Mouse (Mus musculus) frontal cortex, postnatal 14 days (tissue): Measurements from ENCODE around the gene Klhl8.

Experiments used
- DNase-seq, 2 experiments: peaks; one replicate each; pipeline ENCODE4 v3.0.0; 2022; ENCODE audit warnings: low spot score in 2 of 2

Gene Klhl8

GRCm38 (mm10) chr5:103916595-103917356, 5.7 kb upstream of the Klhl8 start:
- DNase-seq, result no peak

DNA sequence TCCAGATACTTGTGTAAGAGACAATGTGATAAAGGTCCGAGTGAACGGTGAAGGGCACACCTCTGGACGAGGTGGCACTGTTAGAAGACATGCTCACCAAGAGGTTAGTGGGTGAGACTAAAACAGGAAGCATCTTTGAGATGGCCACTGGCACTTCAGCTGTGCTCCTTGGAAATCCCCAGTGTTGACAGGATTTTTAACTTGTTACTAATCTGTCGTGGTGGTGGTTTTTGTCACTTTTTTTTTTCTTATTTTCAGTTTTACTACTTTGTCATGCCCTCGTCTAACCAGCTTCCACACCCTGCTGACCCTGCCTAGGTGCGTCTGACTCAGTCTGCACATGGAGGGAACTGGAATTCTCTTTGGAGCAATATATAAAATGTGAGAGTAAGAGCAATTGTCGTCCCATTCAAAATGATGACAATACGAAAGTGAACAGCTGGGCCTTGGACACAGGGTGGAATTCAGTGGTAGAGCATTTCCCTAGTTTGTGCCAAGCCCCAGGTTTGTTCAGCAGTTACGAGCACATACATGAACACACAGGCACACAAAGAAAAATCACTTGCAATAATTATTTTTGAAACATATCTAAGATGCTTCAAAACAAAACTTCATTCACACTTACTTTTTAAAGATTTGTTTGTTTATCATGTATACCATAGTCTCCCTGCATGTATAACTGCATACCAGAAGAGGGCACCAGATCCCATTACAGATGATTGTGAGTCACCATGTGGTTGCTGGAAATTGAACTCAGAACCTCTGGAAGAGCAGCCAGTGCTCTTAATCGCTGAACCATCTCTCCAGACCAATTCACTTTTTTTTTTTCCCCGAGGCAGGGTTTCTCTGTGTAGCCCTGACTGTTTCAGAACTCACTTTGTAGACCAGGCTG, 3.5 kb upstream of the Klhl8 start:
- DNase-seq, result no peak

- no peak for DNase-seq
Observed at GRCm38 (mm10) chr5:103913150-103913549, 2.1 kb upstream of the Klhl8 start.

GRCm38 (mm10) chr5:103911555-103911954, 496 bp upstream of the Klhl8 start:
- DNase-seq, result no peak

GRCm38 (mm10) chr5:103910156-103910555, 903 bp downstream of the Klhl8 start:
- no peak for DNase-seq

- no peak for DNase-seq
Observed at GRCm38 (mm10) chr5:103909466-103909865, 1.6 kb downstream of the Klhl8 start.

DNA sequence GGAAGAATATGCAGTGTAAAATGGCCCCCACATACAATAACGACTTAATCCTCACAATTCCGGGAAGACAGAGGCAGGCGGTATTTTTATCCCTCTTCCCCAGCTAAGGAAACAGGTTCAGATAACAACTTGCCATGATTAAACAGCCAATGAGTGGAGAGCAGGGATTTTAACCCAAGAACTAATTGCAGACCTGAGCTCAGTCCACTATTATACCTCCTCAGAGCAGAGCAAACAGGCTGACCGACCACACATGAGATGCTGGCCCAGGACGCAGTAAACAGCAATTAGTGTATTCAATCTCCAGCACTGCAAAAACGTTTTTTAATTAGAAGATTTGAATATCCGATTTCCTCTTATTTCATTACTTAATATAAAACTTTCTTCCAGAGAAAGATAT, 2.2 kb downstream of the Klhl8 start:
- no peak for DNase-seq

DNA sequence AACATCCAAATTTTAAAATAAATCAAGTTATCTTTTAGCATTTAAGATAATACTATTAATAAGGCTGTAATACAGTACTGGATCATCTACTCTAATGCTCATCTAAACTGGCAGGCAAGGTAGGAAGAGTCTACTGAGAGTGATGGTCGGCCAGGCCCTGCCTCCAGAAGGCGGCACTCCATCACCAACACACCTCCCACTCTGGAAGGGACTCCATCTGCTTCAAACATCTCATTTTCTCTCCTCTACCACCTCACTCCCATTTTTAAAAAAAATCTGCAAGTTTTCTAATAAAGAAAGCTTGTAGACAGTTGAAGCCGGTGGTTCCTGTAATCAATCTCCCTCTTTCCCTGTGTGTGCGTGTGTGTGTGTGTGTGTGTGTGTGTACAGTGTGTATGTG, 3.2 kb downstream of the Klhl8 start:
- no peak for DNase-seq

DNA sequence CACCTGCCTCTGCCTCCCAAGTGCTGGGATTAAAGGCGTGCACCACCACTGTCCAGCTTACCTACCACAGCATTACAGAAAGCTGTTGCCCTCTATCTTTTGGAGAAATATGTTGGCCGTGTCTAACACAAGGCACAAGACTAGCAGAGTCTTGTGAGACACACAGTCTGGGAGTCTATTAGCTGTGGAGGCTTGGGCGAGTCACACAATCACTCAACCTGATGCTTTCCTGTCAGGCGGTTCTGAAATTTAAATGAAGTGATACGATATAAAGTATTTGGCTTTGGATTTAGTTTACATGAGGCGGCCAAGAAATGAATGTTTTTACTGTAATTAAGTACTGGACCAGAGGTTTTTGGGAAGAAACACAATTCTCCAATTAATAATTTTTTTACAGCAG, 4.9 kb downstream of the Klhl8 start:
- DNase-seq, result no peak

DNA sequence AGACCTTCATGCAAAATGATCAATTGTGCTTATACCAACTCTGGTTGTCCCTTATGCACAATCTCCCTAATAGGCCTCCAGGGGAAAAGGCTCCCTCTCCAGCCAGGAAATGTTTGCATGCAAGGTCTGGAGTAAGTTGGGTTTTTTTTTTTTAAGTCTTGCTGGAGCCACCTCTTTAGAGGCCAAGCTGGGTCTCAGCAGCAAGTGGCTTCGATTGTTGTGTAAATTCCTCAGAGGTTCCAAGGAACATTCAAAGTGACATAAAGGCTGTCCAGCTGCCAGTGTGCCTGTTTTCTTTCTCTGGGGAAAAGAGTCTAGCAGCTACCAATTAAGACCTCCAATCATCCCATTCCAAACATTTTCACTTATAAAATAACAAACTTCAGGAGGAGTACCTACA, 12.7 kb downstream of the Klhl8 start:
- no peak for DNase-seq

DNA sequence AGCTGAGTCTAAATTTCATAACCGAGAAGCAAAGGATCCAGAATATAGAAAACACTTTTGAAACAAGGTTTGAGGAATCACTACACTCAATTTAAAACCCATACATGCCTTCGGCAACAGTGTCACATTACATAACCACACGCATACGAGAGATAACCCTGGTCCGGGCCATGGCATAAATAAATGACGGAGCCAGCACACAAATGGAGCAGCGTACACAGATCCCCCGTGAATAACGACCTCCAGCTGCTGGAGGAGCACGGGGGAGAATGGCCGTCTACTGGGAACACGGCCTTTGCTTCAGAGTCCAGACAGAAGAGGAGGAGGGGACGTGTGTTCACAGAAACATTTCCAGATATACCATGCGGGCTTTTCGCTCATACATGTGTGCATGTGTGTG, 21.3 kb downstream of the Klhl8 start:
- DNase-seq, result no peak

GRCm38 (mm10) chr5:103863759-103864158, 47.3 kb downstream of the Klhl8 start:
- no peak for DNase-seq

DNA sequence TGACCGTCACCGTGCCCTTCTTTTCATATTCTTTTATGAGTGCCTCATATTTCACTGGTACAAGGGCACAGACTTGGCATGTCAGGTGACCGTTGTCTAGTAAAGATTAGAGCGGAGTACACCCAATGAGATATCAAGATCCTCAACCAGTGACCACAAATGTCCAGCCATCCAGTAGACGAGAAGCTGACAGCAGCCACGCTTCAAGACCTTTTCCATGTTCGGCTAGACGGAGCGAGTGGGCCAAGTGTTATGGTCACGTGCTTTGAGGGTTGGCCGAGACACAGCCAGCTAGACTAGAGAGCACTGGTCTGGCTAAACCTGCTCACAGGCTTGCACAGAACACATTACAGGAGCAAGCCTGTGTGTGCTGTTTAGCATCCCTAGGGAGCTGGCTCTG, 50.4 kb downstream of the Klhl8 start:
- no peak for DNase-seq

- DNase-seq, result no peak
Observed at GRCm38 (mm10) chr5:103857151-103857550, 53.9 kb downstream of the Klhl8 start.

- no peak for DNase-seq
Observed at GRCm38 (mm10) chr5:103856286-103857009, 54.6 kb downstream of the Klhl8 start.

DNA sequence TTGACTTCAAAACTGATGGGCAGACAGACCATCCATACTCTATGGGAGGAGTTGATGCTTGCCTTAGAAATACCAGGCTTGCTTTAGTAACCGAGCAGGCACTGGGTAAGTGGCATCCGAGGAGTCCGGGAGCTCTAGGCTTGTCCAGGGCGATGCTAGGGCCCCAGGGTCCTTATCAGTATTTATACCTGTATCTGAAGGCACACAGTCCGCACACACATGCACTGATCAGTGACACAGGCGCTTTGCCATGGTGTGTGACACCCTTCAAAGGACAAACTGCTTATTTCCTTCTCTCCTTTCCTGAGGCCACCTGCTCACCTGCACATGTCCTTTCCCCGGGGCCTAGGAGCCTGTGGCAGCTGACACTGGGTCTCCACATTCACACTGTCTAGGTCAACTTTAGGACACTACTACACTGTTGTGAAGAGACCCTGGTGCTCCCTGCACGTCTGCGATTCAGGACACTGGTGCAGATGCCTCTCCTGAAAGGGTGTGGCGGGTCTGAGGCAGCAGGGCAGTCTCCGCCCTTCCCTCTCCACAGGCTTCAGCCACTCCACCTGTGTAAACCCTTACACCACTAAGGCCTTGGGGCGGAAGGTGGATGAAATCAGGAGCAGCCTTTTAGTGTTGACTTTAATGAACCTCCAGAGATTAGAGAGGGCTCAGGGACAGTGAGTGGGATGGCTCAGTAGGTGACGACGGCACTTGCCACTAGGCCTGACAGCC, 55.4 kb downstream of the Klhl8 start:
- no peak for DNase-seq

DNA sequence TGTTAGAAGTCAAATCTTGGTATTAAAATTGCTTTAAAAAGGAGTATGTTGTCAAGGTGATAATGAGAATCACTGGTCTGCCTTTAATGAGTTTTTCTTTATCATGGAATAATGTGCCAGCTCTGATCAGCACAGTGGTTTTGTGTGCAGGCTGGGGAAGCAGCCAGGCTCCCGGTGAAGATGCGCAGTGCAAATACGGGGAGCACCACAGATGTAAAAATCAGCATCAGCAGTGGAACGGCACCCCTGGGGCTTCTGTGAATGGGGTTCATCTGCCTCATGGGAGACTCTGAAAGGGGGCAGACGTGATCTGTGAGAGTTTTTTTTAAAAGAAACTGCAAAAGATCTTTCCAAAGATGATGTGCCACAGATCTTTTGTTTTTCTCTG, 56.3 kb downstream of the Klhl8 start:
- no peak for DNase-seq

DNA sequence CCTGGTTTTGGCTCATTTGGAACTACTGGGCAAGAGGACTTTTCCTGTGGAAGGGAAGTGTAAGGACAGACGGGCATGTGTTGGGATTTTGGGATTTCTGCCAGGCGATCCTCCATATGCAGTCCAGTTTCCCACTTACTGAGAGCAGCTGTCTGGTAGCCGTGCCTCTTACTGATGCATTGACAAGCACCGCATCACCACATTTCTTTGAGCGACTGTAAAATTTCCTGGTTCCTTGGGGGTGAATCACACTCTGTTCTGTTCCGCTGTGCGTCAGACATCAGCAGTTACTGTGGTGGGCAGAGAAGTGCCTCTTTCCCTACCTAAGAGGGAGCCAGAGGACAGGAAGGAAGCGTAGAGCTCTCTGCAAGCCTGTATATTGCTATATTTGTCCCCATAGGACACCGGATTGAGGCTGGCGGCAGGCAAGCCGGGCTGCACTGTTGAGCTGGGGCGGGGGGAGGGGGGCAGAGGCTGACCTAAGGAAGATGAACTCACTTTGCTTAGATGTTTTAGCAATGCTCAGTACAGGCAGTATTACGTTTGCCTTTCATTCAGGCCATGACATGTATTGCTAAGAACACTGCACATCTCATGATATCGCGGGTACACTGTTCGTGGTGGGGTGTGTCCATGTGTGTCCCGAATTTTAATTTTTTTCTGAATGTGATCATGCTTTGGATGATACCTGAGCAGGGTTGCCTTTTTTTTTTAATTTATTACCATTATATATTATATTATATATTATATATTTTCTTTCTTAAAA, 56.8 kb downstream of the Klhl8 start:
- DNase-seq, result peak; percentile 43

DNA sequence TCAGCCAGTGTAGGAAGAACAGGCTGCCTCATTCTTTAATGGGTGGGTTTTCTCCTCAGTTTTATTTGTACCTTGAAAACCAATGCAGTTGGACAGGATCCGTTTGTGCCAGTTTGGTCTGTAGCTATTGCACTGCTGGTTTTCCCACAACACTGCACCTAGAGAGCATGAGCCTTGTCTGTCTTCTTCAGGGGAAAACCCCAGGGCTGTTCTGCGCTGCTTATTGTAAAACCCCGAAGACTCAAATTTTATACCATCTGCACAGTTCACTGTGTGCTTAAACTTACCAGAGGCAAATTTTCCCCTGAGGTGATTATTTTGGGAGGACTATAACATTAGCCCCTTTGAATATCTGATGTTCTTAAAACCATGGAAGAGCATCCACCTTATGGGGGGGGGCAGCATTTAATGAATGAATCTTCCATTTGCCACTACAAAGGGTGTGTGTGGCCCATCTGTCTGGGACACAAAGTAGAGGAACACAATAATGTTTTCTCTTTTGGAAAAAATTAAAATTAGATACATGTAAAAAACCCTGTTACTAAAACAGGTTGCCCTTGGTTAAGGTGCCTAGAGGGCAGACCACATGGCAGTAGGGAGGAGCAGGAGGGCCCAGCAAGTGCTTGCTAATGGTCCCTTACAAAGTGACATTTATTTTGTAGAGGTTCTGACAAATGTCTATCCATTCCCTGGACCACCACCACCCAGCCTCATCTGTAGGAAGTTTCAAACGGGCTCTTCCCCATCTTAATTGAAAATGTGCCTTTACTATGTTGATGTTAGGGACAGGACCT, 58.1 kb downstream of the Klhl8 start:
- no peak for DNase-seq

DNA sequence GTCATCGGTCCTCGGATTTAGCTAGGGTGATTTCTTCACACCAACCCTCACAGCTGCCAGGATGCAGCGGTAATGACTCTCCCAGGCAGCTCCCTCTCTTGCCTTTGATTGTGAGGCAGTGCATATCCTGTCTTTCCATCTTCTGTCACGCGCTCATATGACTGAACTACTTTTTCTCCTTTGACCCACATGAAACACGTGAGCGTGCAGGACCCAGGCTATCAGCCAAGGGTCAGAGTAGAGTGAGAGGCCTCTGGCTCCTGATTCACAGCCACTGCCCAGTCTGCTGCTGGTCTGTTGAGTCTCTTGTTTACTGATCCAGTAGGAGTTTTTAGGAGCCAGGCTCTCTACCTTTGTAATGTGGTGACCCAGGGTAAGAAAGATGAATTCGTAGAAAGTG, 62.5 kb downstream of the Klhl8 start:
- no peak for DNase-seq
